Mouse (Mus musculus) neural tube, embryonic 12.5 days (tissue): ENCODE measurements around the gene Svep1. TPM values are rescaled to one million over a fixed set of nuclear protein-coding genes. Genes with fewer than 3 reads are reported as not detected.
A peak's percentile ranks its signal among the peaks of the same experiment; 100 is the strongest.

Experiments used
- ATAC-seq: fragments of 200-750 bp; cut with Nextera tagmentation; 2 replicates; pipeline ENCODE4 v1.8.0; 2017; ENCODE audit warnings: low read depth, mild to moderate bottlenecking, moderate TSS enrichment, moderate library complexity; ENCODE audit not compliant: low FRiP score
- H3K27ac ChIP-seq: fragments of 300-500 bp; sonication (generic); 2 replicates; pipeline ENCODE4 v1.5.1; 2016
- H3K27me3 ChIP-seq: fragments of 300-500 bp; sonication (generic); replicated peaks from 2 replicates; pipeline ENCODE4 v1.6.1; 2016; ENCODE audit warnings: mild to moderate bottlenecking
- H3K36me3 ChIP-seq: fragments of 300-500 bp; sonication (generic); 2 replicates; pipeline ENCODE4 v1.6.1; 2016; ENCODE audit warnings: mild to moderate bottlenecking
- H3K4me1 ChIP-seq: fragments of 300-500 bp; sonication (generic); 2 replicates; pipeline ENCODE4 v1.6.1; 2016
- H3K4me2 ChIP-seq: fragments of 300-500 bp; sonication (generic); replicated peaks from 2 replicates; pipeline ENCODE4 v1.6.1; 2016; ENCODE audit warnings: mild to moderate bottlenecking
- H3K4me3 ChIP-seq: fragments of 300-500 bp; sonication (generic); 2 replicates; pipeline ENCODE4 v1.5.1; 2016
- H3K9ac ChIP-seq: fragments of 300-500 bp; sonication (generic); 2 replicates; pipeline ENCODE4 v1.6.1; 2016; ENCODE audit warnings: mild to moderate bottlenecking
- H3K9me3 ChIP-seq: fragments of 300-500 bp; sonication (generic); 2 replicates; pipeline ENCODE4 v1.6.1; 2016; ENCODE audit warnings: mild to moderate bottlenecking
- WGBS: fragments of 180-500 bp; shearing (Covaris S2); methylation state at CpG from one replicate; pipeline ENCODE4 v1.1.7; 2016; 5-methylcytosine and 5-hydroxymethylcytosine counted together
- polyA plus RNA-seq: library from polyadenylated mRNA; unstranded; fragments of >200 nt; fragmentation: Nextera tagmentation; extraction: Ambion mirVana; gene quantifications from 2 replicates; pipeline ENCODE4 v1.2.1, GENCODE M21; 2016

Svep1 gene
- polyA plus RNA-seq, 1 experiment from 2014 or later: 1.6 TPM

DNA sequence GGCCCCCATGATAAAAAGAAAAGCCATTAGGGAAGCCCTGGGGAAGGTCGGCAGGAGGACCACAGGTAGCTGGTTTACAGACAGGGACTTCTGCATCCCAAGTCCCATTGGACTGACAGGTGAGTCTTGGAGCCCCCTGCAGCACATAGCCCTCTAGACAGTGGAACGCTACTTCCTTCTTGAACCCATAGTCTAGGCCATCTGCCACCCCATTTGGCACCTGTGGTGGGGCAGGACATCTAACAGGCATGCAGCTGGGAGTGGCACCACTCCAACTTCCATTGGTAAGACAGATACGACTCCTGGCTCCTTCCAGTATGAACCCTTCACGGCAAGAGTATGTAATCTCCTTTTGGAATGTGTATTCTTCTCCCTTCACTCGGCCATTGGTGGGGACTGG, 137.8 kb downstream of the Svep1 start:
- no peaks in the 10 kb centered on the region for H3K27me3 ChIP-seq
- no peak overlapping the region for H3K27ac ChIP-seq
- H3K36me3 ChIP-seq: no peaks in the 10 kb centered on the region
- no peak overlapping the region for H3K9ac ChIP-seq
- 92% methylated on average over 5 of the region's 5 CpGs for WGBS
- no peak overlapping the region for H3K4me3 ChIP-seq
- no peak for ATAC-seq
- H3K4me1 ChIP-seq: no peaks in the 10 kb centered on the region
- H3K9me3 ChIP-seq: no peaks in the 10 kb centered on the region
- no peak overlapping the region for H3K4me2 ChIP-seq

GRCm38 (mm10) chr4:58064721-58065120, 141.9 kb downstream of the Svep1 start:
- WGBS: 71% methylated on average over 2 of the region's 2 CpGs
- no peak for ATAC-seq
- Histone ChIP-seq H3K36me3 (no peaks in the 10 kb centered on the region), H3K9ac (no peak overlapping the region), H3K4me2 (no peak overlapping the region), H3K4me3 (no peak overlapping the region), H3K4me1 (no peaks in the 10 kb centered on the region), H3K27ac (no peak overlapping the region), H3K9me3 (no peaks in the 10 kb centered on the region), H3K27me3 (no peaks in the 10 kb centered on the region)

DNA sequence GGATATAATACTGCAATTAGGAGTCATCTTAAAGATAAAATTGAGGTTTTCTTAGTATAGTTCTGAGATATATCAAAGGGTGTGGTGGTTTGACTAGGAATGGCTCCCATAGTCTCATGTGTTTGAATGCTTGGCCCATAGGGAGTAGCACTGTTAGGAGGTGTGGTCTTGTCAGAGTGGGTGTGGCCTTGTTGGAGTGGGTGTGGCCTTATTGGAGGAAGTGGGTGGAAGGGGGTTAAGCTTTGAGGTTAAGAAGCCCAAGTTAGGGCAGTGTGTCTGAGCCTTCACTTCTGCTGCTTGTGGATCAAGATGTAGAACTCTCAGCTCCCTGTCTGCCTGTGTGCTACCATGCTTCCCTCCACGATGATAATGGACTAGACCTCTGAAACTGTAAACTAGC, 143.7 kb downstream of the Svep1 start:
- Histone ChIP-seq H3K27ac (no peak overlapping the region), H3K36me3 (no peaks in the 10 kb centered on the region), H3K27me3 (no peaks in the 10 kb centered on the region), H3K4me2 (no peak overlapping the region), H3K4me1 (no peaks in the 10 kb centered on the region), H3K9me3 (no peaks in the 10 kb centered on the region), H3K9ac (no peak overlapping the region), H3K4me3 (no peak overlapping the region)
- 83% methylated on average over 1 of the region's 1 CpGs for WGBS
- ATAC-seq: no peak

GRCm38 (mm10) chr4:58055653-58056052, 151.0 kb downstream of the Svep1 start:
- H3K27ac ChIP-seq: no peak overlapping the region
- no peak overlapping the region for H3K9ac ChIP-seq
- no peaks in the 10 kb centered on the region for H3K27me3 ChIP-seq
- H3K36me3 ChIP-seq: no peaks in the 10 kb centered on the region
- ATAC-seq: no peak
- H3K4me3 ChIP-seq: no peak overlapping the region
- no peaks in the 10 kb centered on the region for H3K9me3 ChIP-seq
- H3K4me1 ChIP-seq: no peaks in the 10 kb centered on the region
- no peak overlapping the region for H3K4me2 ChIP-seq

DNA sequence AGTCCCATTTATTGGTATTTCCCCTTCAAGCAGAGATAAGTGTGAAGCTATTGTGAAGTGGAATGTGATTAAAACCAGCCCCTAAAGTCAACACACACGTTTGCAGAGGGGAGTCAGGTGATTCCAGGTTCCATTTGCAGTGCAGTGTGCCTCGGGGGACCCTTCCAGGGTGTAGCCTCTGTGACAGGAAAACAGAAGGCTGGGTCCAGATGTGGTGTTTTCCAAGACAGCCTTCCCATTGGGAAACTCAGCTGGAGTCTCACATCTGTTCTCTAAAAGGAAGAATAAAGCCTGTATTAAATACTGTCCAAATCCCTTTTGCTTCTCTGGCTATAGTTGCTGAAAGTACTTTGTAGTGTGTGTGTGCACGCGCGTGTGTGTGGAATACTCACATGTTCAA, 152.2 kb downstream of the Svep1 start:
- no peaks in the 10 kb centered on the region for H3K36me3 ChIP-seq
- no peak overlapping the region for H3K4me2 ChIP-seq
- H3K4me1 ChIP-seq: no peaks in the 10 kb centered on the region
- no peak overlapping the region for H3K9ac ChIP-seq
- no peaks in the 10 kb centered on the region for H3K27me3 ChIP-seq
- no peak for ATAC-seq
- 74% methylated on average over 5 of the region's 5 CpGs for WGBS
- H3K9me3 ChIP-seq: no peaks in the 10 kb centered on the region
- no peak overlapping the region for H3K4me3 ChIP-seq
- H3K27ac ChIP-seq: no peak overlapping the region

GRCm38 (mm10) chr4:58050746-58051145, 155.9 kb downstream of the Svep1 start:
- WGBS: 80% methylated on average over 8 of the region's 8 CpGs
- Histone ChIP-seq H3K27me3 (no peaks in the 10 kb centered on the region), H3K4me3 (no peak overlapping the region), H3K9ac (no peak overlapping the region), H3K36me3 (no peaks in the 10 kb centered on the region), H3K4me1 (no peaks in the 10 kb centered on the region), H3K27ac (no peak overlapping the region), H3K4me2 (no peak overlapping the region), H3K9me3 (no peaks in the 10 kb centered on the region)
- ATAC-seq: no peak

GRCm38 (mm10) chr4:58050276-58050675, 156.4 kb downstream of the Svep1 start:
- no peak for ATAC-seq

DNA sequence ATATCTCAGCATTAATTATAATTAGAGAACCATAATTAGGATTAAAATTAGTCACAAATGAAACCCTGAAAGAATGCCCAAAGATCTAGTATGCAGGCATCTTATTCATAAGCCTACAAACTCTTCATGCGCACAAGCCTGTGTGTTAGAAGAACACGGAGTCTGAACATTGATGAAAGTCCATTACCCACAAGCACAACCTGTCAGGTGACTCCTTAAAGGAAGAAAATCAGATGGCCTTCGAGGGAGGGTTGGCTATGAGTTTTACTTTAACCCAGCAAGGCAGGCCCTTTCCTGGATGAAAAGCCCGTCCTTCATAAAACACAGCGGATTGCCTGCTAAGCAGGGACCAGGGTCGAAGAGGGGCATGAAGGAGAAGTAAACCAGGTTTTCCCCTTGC, 161.8 kb downstream of the Svep1 start:
- no peak overlapping the region for H3K4me3 ChIP-seq
- H3K36me3 ChIP-seq: no peaks in the 10 kb centered on the region
- no peak for ATAC-seq
- H3K27me3 ChIP-seq: no peaks in the 10 kb centered on the region
- no peaks in the 10 kb centered on the region for H3K4me1 ChIP-seq
- WGBS: 88% methylated on average over 6 of the region's 6 CpGs
- no peaks in the 10 kb centered on the region for H3K9me3 ChIP-seq
- no peak overlapping the region for H3K27ac ChIP-seq
- no peak overlapping the region for H3K9ac ChIP-seq
- H3K4me2 ChIP-seq: no peak overlapping the region

More at GRCm38 (mm10) chr4:58050276-58050675, 156.4 kb downstream of the Svep1 start:
- Histone ChIP-seq H3K27me3 (no peaks in the 10 kb centered on the region), H3K36me3 (no peaks in the 10 kb centered on the region), H3K4me1 (no peaks in the 10 kb centered on the region), H3K27ac (no peak overlapping the region), H3K9me3 (no peaks in the 10 kb centered on the region), H3K4me2 (no peak overlapping the region), H3K4me3 (no peak overlapping the region), H3K9ac (no peak overlapping the region)
- 88% methylated on average over 8 of the region's 8 CpGs for WGBS

- no peak overlapping the region for H3K4me2 ChIP-seq
- no peaks in the 10 kb centered on the region for H3K36me3 ChIP-seq
- H3K4me1 ChIP-seq: no peaks in the 10 kb centered on the region
- H3K4me3 ChIP-seq: no peak overlapping the region
- no peak overlapping the region for H3K27ac ChIP-seq
- WGBS: 94% methylated on average over 3 of the region's 3 CpGs
- no peaks in the 10 kb centered on the region for H3K27me3 ChIP-seq
- no peaks in the 10 kb centered on the region for H3K9me3 ChIP-seq
- ATAC-seq: no peak
- no peak overlapping the region for H3K9ac ChIP-seq
Observed at GRCm38 (mm10) chr4:58044356-58044755, 162.3 kb downstream of the Svep1 start.

DNA sequence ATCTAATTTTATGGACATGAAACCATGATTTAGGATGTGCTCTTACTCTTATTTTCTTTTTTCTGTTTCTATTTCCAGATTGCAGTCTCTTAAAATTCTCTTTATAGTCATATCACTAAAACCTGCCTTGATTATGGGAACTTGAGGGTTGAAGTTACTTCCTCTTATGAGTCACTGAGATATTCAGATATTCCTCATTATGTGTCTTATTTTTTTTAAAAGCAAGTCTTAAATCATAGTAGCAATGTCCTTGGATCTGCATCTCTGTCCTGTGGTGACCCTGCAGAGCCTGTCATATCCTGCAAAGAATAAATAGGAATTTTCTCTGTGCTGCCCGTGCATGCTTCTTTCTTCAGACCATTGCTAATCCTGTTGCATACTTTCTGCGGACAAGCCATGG, 166.6 kb downstream of the Svep1 start:
- Histone ChIP-seq H3K27ac (no peak overlapping the region), H3K27me3 (no peaks in the 10 kb centered on the region), H3K4me1 (no peaks in the 10 kb centered on the region), H3K36me3 (no peaks in the 10 kb centered on the region), H3K9ac (no peak overlapping the region), H3K9me3 (no peaks in the 10 kb centered on the region), H3K4me2 (no peak overlapping the region), H3K4me3 (no peak overlapping the region)
- WGBS: 88% methylated on average over 2 of the region's 2 CpGs
- ATAC-seq: no peak

GRCm38 (mm10) chr4:58037096-58037705, 169.5 kb downstream of the Svep1 start:
- Histone ChIP-seq H3K4me1 (no peaks in the 10 kb centered on the region), H3K9me3 (no peaks in the 10 kb centered on the region), H3K9ac (no peak overlapping the region), H3K27ac (no peak overlapping the region), H3K27me3 (no peaks in the 10 kb centered on the region), H3K4me3 (no peak overlapping the region), H3K36me3 (no peaks in the 10 kb centered on the region), H3K4me2 (no peak overlapping the region)
- WGBS: 90% methylated on average over 6 of the region's 6 CpGs
- no peak for ATAC-seq

GRCm38 (mm10) chr4:58034663-58035062, 172.0 kb downstream of the Svep1 start:
- no peaks in the 10 kb centered on the region for H3K36me3 ChIP-seq
- WGBS: 50% methylated on average over 13 of the region's 13 CpGs
- no peak overlapping the region for H3K9ac ChIP-seq
- no peaks in the 10 kb centered on the region for H3K9me3 ChIP-seq
- no peak for ATAC-seq
- peak overlapping the region; percentile 25; the same call in 1 of the 2 replicates for H3K4me2 ChIP-seq
- no peaks in the 10 kb centered on the region for H3K27me3 ChIP-seq
- no peaks in the 10 kb centered on the region for H3K4me1 ChIP-seq
- no peak overlapping the region for H3K4me3 ChIP-seq
- H3K27ac ChIP-seq: no peak overlapping the region

GRCm38 (mm10) chr4:58032714-58033113, 173.9 kb downstream of the Svep1 start:
- 97% methylated on average over 1 of the region's 1 CpGs for WGBS
- ATAC-seq: no peak
- Histone ChIP-seq H3K27ac (no peak overlapping the region), H3K4me2 (no peak overlapping the region), H3K9ac (no peak overlapping the region), H3K4me3 (no peak overlapping the region), H3K9me3 (no peaks in the 10 kb centered on the region), H3K4me1 (no peaks in the 10 kb centered on the region), H3K27me3 (no peaks in the 10 kb centered on the region), H3K36me3 (no peaks in the 10 kb centered on the region)
